Mouse (Mus musculus) ES-Bruce4 (cell line): ENCODE measurements at regions not wholly inside any gene's neighbourhood (a gene's known extent, or its start where the extent isn't known, plus 50 kb on each side); places are given as distances from the start of the nearest gene placed in this dataset.

ENCODE experiments used
- CTCF ChIP-seq: IDR thresholded peaks from one replicate; pipeline ENCODE4 v1.8.1; 2011; ENCODE audit warnings: low read depth, low read length
- EP300 ChIP-seq: IDR thresholded peaks from 2 replicates; pipeline ENCODE4 v1.6.1; 2011; ENCODE audit warnings: low read depth, low read length; ENCODE audit not compliant: insufficient read depth
- POLR2A ChIP-seq: IDR thresholded peaks from one replicate; pipeline ENCODE4 v1.8.1; 2011; ENCODE audit warnings: low read length; ENCODE audit not compliant: insufficient read depth

DNA sequence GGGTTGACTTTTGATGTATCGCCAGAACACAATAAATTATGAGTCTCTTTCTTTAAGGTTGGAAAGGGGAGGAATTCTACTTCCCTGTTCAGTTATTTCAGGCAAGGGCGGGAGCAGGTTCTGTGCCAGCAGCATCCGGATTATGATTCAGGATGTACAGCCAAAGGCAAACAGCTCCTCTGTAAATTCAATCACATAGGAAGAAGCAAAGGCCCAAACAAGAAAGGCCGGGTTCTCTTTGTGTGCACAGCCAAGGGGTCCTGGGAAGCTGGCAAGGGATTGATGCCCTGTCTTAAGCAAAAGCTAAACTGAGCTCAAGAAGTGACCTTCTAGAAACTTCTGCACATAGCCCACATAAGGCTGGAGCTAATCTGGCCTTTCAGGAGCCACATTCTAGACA, 135.9 kb upstream of the Hes1 start:
- no peak for TF ChIP-seq POLR2A
- TF ChIP-seq CTCF, result no peak
- TF ChIP-seq EP300, result no peak
